Mouse (Mus musculus) macrophage (primary cell): ENCODE data around the gene Tsc22d4. TPM values are rescaled to one million over a fixed set of nuclear protein-coding genes. Genes with fewer than 3 reads are reported as not detected.
"Not testable (repeated sequence)": the region's sequence is repeated elsewhere in the genome, so short reads cannot be mapped to it uniquely, and the experiment has no call there.

ENCODE experiments used
- H3K27ac ChIP-seq: fragments of 350-480 bp; formaldehyde crosslinking; 2 replicates; pipeline ENCODE4 v1.9.0; 2021
- H3K36me3 ChIP-seq: fragments of 350-480 bp; formaldehyde crosslinking; 2 replicates; pipeline ENCODE4 v1.9.0; 2021; ENCODE audit errors: inconsistent target
- H3K4me3 ChIP-seq: fragments of 350-480 bp; formaldehyde crosslinking; 2 replicates; pipeline ENCODE4 v1.9.0; 2021; ENCODE audit errors: inconsistent target
- H3K79me2 ChIP-seq: fragments of 350-480 bp; formaldehyde crosslinking; 2 replicates; pipeline ENCODE4 v1.9.0; 2021; ENCODE audit errors: inconsistent target
- WGBS: methylation state at CpG from one replicate; pipeline ENCODE4 v1.1.7; 2026; ENCODE audit warnings: inconsistent platforms; ENCODE audit not compliant: missing documents; 5-methylcytosine and 5-hydroxymethylcytosine counted together
- polyA plus RNA-seq: library from polyadenylated mRNA; stranded (reverse); fragments of 250-400 nt; gene quantifications from 3 replicates; pipeline ENCODE4 v1.2.4, GENCODE M21; 2018; ENCODE audit warnings: inconsistent platforms
- total RNA-seq, 78 experiments: library from RNA; depleted of rRNA; stranded (reverse); fragments of 250-400 nt; gene quantifications; 1 replicate in 9 of 78; 2 replicates in 24 of 78; 3 replicates in 43 of 78; 4 replicates in 2 of 78; pipeline ENCODE4 v1.2.4; 2018; ENCODE audit warnings: inconsistent platforms in 56 of 78

Tsc22d4 gene
- 100 to 1,000 TPM in 11 of 26 experiments, 10 to 100 TPM in 15; 31.6 to 165 (median 84.9) TPM for total RNA-seq (2018; cell fraction: chromatin; rRNA removed)
- 100 to 1,000 TPM in 23 of 26 experiments, 10 to 100 TPM in 3; 81.9 to 187 (median 130) TPM for total RNA-seq (2018; cell fraction: cytosol; rRNA removed)
- 100 to 1,000 TPM in 17 of 26 experiments, 10 to 100 TPM in 9; 44.1 to 185 (median 125) TPM for total RNA-seq (2018; cell fraction: nucleus; rRNA removed)
- 84.4 to 112 TPM (median 101 TPM) in 3 replicates for polyA plus RNA-seq

DNA sequence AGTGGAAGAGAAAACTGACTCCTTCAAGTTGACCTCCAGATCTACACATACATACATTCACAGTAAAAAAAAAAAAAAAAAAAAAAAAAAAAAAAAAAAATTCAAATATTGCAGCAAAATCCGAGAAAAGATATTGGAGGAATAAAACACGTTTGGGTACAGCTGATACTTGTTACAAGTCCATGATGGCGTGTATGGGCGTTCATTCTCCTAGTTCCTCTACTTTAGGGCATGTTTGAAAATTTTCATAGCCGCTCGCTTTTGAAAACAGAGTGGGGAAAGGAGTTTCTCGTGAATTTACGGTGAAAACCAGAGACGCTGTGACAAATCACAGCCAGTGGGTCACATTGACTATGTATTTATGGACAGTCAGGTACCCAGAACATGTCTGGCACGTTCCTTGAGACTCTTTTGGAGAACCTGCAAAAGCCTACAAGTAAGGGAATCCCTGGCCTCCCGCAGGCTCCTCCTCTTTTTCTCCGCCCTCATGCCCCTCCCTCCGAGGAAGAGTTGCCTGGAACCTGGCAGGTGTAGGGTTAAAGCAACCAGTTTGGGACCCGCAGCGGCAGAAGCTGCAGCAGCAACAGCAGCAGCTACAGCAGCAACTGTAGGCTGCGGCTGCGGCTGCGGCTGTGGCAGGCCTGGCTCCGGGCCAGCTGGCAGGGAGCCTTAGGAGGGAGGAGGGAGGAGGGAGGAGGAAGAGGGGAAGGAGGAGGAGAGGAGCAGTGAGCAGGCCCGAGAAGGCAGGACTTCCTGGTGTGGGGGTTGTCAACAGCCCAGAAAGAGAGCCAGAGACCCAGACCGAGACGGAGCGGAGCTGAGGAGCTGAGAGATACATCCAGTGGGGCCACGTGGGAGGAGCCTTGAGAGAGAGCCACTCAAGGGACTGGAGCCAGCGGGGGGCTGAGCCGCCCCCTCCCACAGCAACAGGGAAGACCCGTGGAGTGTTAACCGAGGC is at the start of gene Tsc22d4:
Gene Tsc22d4 (plus strand): TSS at position 517 of the 958 bp plus-strand sequence.
- Histone ChIP-seq H3K4me3 (peak within 1 kb of the TSS; percentile 83), H3K79me2 (peaks cover 44% of the 10 kb centered on the region), H3K36me3 (0 out of 2 replicates have a peak, but pooled peaks cover 1% of the 10 kb centered on the region), H3K27ac (peak within 1 kb of the TSS; percentile 93)
- WGBS: under 1% methylated on average over 28 of the region's 28 CpGs

DNA sequence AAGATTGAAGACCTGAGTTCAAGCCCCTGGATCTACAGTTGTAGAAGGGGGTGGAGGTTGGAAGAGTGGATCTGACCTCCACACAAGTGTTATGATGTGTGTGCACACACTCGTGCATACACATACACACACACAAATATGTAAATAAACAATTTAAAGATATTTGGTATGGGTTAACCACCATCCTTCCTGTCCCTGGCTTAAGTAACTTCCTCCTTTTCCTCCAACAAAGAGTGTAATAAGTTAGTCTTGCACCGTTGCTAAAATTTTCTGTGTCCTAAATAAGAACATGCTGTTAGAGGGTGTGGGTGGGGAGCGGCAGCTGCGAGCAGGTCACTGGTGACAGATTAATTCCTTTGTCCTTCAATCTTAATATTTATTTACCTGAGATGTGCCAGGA is 49.6 kb upstream of the Tsc22d4 start:
- 2% methylated on average over 4 of the region's 4 CpGs for WGBS
- Histone ChIP-seq H3K27ac (no peak overlapping the region), H3K4me3 (no peak overlapping the region), H3K79me2 (no peaks in the 10 kb centered on the region), H3K36me3 (no peaks in the 10 kb centered on the region)

DNA sequence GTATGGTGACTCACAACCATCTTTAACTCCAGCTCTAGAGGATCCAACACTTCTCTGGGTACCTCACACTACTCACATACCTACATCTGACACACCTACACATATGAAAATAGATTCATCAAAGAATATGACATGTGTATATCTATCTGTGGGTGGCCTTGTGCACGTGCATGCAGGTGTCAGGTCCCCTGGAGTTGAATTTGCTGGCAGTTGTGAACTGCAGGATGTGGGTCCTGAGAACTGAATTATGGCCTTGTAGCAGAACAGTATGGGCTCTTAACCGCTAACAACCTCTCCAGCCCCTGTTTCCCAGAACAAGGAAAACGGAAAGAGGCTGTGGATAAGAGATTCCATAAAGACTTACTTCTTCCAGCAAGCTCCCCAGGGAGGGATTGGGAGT is 46.5 kb upstream of the Tsc22d4 start:
- H3K36me3 ChIP-seq: no peaks in the 10 kb centered on the region
- WGBS: 88% methylated on average over 3 of the region's 3 CpGs
- H3K79me2 ChIP-seq: no peaks in the 10 kb centered on the region
- H3K4me3 ChIP-seq: no peak overlapping the region
- H3K27ac ChIP-seq: no peak overlapping the region

DNA sequence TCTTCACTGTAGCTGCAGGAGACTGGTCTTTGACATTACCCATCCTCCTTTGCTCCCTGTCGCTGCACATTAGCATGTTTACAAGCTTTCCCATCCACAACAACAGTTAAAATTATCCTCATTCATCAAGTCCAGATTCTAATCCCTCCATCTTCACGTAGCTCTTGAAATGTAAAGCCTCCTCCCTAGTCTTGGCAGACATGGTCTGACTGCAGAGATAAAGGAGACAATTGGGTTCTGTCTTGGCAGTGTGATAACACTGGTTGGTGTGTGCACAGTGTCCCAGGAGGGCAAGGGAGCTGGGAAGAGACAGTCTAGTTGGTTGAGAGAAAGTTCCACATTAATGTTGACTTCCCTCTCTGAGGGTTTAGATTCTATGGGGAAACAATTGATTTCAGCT is 45.7 kb upstream of the Tsc22d4 start:
- no peaks in the 10 kb centered on the region for H3K36me3 ChIP-seq
- 85% methylated on average over 2 of the region's 2 CpGs for WGBS
- H3K4me3 ChIP-seq: no peak overlapping the region
- H3K79me2 ChIP-seq: no peaks in the 10 kb centered on the region
- no peak overlapping the region for H3K27ac ChIP-seq

DNA sequence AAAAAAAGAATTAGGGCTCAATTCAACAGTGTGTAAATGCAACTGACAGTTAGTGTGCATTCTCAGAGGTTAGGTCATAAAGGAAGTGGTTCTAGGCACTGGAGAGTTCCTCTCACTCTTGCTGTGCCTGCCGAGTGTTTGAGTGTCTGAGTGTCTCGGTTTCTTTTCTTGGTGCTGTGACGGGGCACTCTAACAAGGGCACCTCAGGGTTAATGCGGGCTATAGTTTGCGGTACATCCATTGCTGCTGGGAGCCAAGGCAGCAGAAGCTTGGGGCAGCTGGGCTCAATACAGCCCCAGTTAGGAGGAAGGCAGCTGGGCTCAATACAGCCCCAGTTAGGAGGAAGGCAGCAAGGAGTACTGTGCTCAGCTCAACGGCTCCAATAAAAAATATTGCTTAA is 40.3 kb upstream of the Tsc22d4 start:
- 2% methylated on average over 6 of the region's 6 CpGs for WGBS
- Histone ChIP-seq H3K4me3 (peak overlapping the region; percentile 17; the same call in 1 of the 2 replicates), H3K79me2 (no peaks in the 10 kb centered on the region), H3K36me3 (no peaks in the 10 kb centered on the region), H3K27ac (peak overlapping the region; percentile 76)

DNA sequence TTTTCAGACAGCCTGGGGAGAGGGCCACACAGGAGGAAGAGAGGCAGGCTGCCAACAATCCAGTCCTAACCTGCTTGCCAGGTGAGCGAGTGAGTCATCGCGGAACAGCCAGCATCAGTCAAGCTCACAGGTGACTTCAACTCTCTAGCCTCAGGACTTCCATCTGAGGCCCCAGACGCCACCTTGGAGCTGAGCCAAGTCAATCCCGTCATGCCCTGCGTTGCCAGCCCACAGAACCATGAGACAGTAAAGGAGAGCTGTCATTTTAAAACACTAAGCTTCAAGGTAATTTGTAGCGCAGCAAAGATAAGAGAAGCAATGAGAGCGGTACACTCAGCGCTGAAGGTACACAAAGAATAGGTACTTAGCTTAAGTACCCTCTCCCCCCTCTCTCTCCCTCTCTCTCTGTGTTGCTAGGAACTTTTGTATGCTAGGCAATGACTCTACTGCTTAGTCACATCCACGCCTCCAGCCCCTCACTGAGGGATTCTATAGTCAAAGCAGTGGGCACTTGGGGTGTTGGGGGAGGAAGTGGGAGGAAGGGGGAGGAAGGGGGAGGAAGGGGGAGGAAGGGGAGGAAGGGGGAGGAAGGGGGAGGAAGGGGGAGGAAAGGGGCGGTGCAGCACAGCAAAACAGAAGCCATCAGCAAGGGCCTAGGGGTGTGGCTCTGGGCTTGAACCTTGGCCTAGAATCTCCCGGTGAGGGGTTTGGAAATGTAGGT is 38.5 kb upstream of the Tsc22d4 start:
- H3K27ac ChIP-seq: peak overlapping the region; percentile 76
- H3K79me2 ChIP-seq: no peaks in the 10 kb centered on the region
- WGBS: 11% methylated on average over 12 of the region's 12 CpGs

DNA sequence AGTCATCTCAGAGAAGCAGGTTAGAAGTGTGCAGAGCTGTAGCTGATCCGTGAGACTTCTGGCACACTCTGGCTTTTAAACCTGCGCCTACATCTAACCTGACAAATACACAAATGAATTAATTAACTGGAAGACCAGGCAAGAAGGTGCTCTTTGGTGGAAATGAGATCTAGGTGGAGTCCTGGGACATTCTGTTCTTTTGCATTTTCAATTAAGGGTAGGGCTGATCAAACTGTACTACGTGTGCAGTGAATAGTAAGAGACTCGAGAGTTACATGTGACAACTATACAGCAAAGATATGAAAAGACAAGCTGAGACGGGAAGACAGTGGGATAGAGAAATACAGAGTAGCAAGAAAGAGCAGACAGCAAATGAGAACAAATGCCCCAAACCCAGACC is 32.1 kb upstream of the Tsc22d4 start:
- no peaks in the 10 kb centered on the region for H3K79me2 ChIP-seq
- no peak overlapping the region for H3K27ac ChIP-seq
- 98% methylated on average over 5 of the region's 5 CpGs for WGBS
- no peaks in the 10 kb centered on the region for H3K36me3 ChIP-seq
- no peak overlapping the region for H3K4me3 ChIP-seq

More for the DNA sequence above, 38.5 kb upstream of the Tsc22d4 start:
- H3K4me3 ChIP-seq: no peak overlapping the region
- no peaks in the 10 kb centered on the region for H3K36me3 ChIP-seq

DNA sequence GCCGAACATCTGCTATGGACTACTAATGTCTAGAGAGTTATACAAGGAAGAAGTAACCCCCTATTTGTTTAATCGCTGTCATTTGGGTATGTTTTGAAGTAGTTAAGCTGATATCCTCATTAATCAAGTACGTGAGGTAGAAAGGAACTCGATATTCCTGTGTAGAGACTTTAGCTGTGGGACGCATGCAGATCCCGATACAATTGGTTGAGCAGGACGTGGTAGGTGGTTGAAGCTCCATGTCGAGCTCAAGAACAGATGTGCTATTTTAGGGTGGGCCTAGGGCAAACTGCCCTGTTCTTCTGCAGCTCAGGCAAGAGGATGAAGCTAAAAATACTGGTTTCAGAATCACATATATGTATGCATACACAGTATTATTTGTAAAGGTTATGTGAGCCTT is 29.8 kb upstream of the Tsc22d4 start:
- WGBS: 85% methylated on average over 8 of the region's 8 CpGs
- H3K27ac ChIP-seq: no peak overlapping the region
- no peak overlapping the region for H3K4me3 ChIP-seq
- no peaks in the 10 kb centered on the region for H3K36me3 ChIP-seq
- no peaks in the 10 kb centered on the region for H3K79me2 ChIP-seq

DNA sequence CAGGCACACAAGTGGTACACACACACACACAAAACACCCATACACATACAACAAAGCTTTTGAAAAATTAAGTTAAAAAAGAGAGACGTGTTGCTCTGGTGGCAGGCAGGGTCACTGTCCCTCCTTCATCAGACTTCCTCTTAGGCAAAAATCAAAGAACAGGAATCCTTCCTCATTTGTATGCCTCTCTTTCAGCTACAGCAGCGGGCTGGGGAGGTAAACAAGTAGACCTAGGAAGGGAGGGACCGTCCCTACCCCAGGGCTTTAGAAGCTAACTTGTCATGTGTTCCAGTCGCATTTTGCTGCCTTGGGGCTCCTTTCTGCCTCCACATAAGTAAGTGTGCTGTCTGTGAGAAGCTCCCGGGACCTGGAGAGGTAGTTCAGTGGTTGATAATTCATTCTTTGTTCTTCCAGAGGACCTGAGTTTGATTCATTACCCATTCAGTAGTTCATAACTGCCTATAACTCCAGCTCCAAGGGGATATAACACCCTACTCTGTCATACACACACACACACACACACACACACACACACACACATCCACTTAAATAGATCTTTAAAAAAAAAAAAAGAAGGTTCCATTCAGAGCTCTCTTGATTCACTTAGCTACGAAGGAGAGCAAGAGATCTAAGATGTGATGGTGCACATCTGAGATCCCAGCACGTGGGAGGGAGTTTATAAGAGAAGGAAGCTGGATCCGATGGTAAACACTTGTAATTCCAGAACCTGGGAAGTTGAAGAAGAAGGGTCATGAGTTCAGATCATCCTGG is 27.3 kb upstream of the Tsc22d4 start:
- Histone ChIP-seq H3K36me3 (no peaks in the 10 kb centered on the region), H3K27ac (0 out of 2 replicates have a peak overlapping the region, but pooled peaks have one; percentile 15), H3K4me3 (no peak overlapping the region), H3K79me2 (no peaks in the 10 kb centered on the region)
- 44% methylated on average over 8 of the region's 8 CpGs for WGBS

DNA sequence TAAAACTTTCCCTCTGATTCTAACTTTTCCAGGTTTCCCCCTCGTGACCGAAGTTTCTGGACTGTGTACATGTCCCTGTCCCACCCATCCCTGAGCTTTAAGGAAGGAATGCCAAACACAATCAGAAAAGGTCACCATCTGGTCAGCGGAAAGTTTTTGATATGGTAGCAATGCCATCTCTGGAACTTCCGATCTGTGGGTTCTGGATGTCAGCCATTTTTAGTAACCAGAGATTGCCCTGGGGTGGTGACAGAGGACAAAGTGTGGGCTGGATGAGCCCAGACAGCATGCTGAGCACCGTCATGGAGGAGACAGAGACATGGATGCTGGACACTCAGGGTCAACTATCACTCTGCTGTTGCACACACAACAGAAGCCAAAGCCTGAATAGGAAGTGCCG is 26.4 kb upstream of the Tsc22d4 start:
- WGBS: 75% methylated on average over 6 of the region's 6 CpGs
- no peaks in the 10 kb centered on the region for H3K36me3 ChIP-seq
- H3K4me3 ChIP-seq: no peak overlapping the region
- H3K79me2 ChIP-seq: no peaks in the 10 kb centered on the region
- H3K27ac ChIP-seq: no peak overlapping the region

DNA sequence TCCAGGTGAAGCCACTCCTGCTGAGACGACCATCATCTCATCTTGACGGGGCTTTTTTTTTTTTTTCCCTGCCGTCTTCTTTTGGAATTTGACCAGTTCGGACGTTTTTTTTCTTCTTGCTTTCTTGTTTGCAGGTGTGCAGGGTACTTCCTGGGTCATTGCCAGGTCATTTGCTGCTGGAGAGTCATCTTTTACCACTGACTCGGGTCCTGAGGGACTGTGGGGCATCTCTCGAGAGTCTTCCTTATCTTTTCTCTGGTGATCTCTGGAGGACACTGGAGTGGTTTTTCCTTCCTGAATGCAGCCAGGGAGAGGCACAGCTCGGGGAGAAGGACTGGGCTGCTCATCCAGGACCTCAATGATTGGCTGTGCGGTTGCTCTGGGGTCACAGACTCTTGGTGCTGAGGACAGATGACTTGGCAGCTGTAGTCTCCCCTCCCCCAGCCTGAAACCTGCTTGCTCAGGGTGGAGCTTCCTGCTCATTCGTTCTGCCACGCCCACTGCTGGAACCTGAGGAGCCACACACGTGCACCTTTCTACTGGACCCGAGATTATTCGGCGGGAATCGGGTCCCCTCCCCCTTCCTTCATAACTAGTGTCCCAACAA is 24.9 kb upstream of the Tsc22d4 start:
- not testable (repeated sequence) for H3K79me2 ChIP-seq, H3K4me3 ChIP-seq, H3K36me3 ChIP-seq, H3K27ac ChIP-seq
- 35% methylated on average over 8 of the region's 16 CpGs for WGBS

DNA sequence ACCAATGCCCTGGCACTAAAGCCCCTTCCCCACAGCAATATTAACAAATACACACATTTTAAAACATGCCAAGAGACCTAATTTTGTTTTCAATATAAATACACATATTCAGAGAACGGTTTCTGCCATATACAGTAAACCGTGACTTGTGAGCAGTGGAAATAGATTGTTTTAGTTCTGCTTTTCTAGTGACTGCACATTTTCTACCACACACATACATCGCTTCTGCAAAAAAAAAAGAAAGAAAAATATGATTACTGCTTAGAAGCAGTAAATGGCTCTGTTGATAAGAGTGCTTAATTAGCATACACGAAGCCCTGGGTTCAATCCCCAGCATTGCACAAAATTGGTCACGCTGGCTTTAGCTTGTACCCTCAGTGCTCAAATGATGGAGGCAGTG is 21.7 kb upstream of the Tsc22d4 start:
- H3K36me3 ChIP-seq: no peaks in the 10 kb centered on the region
- 18% methylated on average over 4 of the region's 5 CpGs for WGBS
- H3K79me2 ChIP-seq: no peaks in the 10 kb centered on the region
- no peak overlapping the region for H3K27ac ChIP-seq
- H3K4me3 ChIP-seq: no peak overlapping the region

DNA sequence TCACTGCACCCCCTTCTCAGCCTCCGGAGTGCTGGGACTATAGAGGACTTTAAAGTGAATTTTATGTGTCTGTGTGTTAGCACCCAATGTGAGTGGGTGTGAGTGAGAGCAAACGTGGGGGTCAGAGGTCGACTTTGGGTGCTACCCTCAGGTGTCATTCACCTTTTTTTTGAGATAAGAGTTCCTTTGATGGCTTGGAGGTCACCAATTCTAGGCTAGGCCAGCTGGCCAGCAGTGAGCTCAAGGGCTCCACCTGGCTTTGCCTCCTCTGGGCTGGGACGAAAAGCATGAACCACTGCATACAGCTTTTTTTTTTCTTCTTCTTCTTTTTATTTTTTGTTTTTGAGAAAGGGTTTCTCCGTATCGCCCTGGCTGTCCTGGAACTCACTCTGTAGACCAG is 18.8 kb upstream of the Tsc22d4 start:
- no peak overlapping the region for H3K27ac ChIP-seq
- WGBS: 84% methylated on average over 6 of the region's 6 CpGs
- no peak overlapping the region for H3K4me3 ChIP-seq

More for the DNA sequence above, 18.8 kb upstream of the Tsc22d4 start:
- no peaks in the 10 kb centered on the region for H3K79me2 ChIP-seq
- no peaks in the 10 kb centered on the region for H3K36me3 ChIP-seq
